Mouse (Mus musculus): ENCODE measurements around the gene Tmod4.
"Not testable (repeated sequence)": the region's sequence is repeated elsewhere in the genome, so short reads cannot be mapped to it uniquely, and the experiment has no call there.

Tmod4 gene

DNA sequence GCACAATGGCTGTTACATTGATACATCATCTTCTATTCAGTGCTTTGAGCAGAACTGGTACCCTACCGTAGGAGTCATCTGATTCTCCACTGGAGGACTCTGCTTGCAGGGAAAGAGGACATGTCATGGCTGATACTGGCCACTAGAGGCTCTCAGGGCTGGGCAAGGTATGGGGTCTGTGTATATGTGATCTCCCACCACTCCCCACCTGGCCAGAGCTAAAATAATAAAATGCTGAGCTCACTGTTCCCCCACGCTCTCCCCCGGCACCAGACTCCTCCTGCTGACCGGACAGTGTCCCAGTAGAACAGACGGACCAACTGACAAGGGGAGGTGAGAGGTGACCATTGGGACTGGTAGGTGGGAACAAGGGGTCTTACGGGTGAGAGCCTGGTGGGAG is at the start of gene Tmod4:
Gene Tmod4, plus strand, starts transcription at position 231 of the 400 bp plus-strand sequence.
- peak; percentile 34 to 53 for DNase-seq

DNA sequence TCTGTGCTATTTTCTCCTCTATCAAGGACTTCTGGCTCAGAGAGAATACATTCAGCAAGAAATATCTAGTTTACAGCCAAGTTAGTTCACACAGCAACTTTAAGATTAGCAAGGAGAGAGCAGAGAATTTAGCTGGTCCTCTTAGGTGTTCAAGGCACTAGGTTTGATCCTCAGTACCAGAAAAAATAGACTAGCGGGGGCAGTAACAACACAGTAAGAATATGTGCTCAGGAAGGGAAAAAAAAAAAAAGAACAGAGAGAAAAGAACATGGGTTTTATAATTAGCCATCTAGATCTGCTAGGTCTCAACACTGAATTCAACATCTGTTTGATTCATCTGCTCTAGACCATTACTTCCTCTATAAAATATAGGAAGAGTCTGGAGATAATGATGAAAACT is 36.2 kb upstream of the Tmod4 start:
- no peak for DNase-seq

- no peak for DNase-seq
Observed at GRCm38 (mm10) chr3:95100854-95101253, 23.4 kb upstream of the Tmod4 start.

GRCm38 (mm10) chr3:95105121-95105520 is 19.2 kb upstream of the Tmod4 start:
- no peak for DNase-seq

- DNase-seq, result no peak
Observed at GRCm38 (mm10) chr3:95105586-95106337, 18.5 kb upstream of the Tmod4 start.

GRCm38 (mm10) chr3:95106338-95107117 is 17.7 kb upstream of the Tmod4 start, which contains the start of gene Pip5k1a:
Gene Pip5k1a (minus strand): TSS chr3:95106930.
- peak; percentile 97 to 98 for DNase-seq

DNA sequence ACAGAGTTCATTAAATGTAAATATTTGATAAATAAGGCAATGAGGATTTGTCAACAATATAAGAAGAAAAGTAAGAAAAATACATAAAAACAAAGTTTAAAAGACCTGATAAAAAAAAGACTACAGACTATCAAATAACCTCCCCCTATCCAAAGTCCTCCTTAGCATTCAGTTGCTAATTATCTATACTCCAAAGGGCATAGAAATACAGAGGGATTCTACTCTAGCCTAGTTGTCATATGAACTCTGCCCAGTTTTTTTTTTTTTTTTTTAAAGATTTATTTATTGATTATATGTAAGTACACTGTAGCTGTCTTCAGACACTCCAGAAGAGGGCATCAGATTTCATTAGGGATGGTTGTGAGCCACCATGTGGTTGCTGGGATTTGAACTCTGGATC is 17.0 kb upstream of the Tmod4 start:
- not testable (repeated sequence) for DNase-seq

DNA sequence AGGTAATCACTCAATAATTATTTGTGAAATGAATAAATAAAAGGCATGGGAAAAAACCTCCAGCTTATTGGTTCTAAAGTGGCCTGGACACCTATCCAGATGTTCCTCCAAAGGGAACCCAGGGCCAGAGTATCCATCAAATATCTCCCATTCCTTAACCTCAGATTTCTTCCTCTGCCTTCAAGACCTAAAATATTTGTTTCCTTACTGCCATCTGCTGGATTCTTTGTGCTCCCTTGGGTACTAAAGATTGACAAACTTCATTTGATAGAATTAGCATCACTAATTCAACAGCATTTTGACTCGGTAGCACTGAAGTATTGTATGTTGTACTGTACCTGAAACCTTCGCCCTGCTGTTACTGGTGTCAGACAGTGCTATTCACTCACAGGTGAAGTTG is 16.4 kb upstream of the Tmod4 start:
- DNase-seq, result no peak

DNA sequence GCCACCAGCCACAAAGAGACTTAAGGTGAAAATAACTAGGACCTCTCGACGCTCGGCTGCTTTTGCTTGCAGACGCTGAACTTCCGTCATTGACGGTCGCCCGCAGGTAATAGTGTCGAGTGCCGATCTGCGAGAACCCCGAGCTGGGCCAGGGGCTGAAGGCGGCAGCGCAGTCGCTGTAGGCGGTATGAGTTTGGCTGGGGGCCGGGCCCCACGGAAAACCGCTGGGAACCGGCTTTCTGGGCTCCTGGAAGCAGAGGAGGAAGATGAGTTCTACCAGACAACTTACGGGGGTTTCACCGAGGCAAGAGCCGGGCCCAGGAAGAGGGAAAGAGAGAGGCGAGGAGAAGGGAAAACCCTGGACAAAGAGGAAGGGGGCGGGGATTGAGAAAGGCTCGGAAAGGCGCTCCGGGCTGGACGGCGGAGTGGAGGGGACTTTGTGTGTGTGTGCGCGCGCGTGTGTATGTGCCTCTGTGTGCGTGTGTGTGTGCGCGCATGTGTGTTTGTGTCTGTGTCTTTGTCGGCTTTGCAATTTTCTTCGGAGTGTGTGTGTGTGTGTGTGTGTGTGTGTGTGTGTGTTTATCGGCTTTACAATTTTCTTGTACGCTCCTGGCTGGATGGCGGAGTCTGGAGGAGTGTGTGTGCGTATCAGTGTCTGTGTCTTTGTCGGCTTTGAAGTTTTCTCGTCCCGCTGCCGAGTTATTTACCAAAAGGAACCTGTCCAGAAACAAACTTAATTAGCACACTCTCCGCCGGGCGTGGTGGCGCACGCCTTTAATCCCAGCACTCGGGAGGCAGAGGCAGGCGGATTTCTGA is 13.2 kb upstream of the Tmod4 start, which contains the start of gene Vps72:
Gene Vps72, plus strand, starts transcription at position 112 of the 816 bp plus-strand sequence.
- peak; percentile 90 to 95 for DNase-seq

- no peak for DNase-seq
Observed at GRCm38 (mm10) chr3:95112760-95113159, 11.5 kb upstream of the Tmod4 start.

DNA sequence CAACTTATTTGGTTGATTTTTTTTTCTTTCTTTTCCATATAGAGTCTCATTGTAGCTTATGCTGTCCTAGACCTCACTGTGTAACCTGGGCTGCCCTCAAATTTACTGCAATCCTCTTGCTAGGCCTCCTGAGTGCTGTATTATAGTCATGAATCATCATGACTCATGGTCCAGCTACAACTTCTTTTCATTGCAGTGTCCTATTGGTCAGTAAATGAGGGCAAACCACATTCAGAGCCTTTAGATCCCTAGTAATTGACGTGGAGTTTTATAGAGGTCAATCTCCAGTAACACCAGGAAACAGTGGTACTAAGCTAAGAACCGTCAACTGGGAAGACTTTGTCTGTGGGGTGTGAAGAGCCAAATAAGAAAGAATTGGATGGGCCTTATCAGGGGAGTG is 6.5 kb upstream of the Tmod4 start:
- DNase-seq, result no peak

- DNase-seq, result peak in 1 of 2 experiments; percentile 35
Observed at GRCm38 (mm10) chr3:95121580-95121979, 2.7 kb upstream of the Tmod4 start.

- peak; percentile 68 to 77 for DNase-seq
Observed at GRCm38 (mm10) chr3:95124972-95125371, 696 bp downstream of the Tmod4 start.

DNA sequence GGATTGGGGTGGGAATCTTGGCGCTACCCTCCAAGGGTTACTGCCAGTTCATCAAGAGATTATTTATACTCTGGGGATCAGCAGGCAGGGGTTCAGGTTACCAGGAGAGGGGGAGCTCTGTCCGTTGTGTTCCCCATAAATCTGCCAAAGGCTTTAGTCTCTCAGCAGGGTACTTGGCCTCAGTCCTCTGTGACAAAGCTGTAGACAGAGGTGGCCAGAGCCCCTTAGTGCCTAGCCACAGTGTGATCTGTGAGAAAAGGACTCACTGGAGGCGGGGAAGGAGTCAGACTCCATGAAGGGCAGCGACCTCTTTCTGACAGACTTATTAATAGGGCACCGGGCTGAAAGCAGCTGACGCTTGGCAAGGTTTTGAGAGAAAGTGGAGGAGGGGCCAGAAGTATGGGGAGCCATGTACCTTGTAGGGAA is 5.0 kb downstream of the Tmod4 start:
- peak; percentile 44 to 67 for DNase-seq

- DNase-seq, result no peak
Observed at GRCm38 (mm10) chr3:95130081-95130480, 5.8 kb downstream of the Tmod4 start.

DNA sequence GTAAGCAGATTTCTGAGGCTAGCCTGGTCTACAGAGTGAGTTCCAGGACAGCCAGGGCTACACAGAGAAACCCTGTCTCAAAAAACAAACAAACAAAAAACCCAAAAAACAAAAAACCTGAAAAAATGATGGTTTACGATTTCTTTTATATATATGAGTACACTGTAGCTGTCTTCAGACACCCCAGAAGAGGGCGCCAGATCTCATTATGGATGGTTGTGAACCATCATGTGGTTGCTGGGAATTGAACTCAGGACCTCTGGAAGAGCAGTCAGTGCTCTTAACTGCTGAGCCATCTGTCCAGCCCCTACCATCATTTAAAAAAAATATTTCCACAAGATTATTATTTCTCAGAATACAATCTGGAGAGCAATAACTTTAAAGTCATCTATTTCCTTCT is 8.1 kb downstream of the Tmod4 start:
- not testable (repeated sequence) for DNase-seq

- DNase-seq, result no peak
Observed at GRCm38 (mm10) chr3:95133176-95133575, 8.9 kb downstream of the Tmod4 start.

GRCm38 (mm10) chr3:95133680-95134101 is 9.4 kb downstream of the Tmod4 start, which contains the start of the genes Scnm1 and Lysmd1:
Gene Scnm1 (minus strand): TSS chr3:95134011.
Gene Lysmd1 (plus strand): TSS chr3:95134088.
- peak; percentile 89 to 93 for DNase-seq

- DNase-seq, result not testable (repeated sequence)
Observed at GRCm38 (mm10) chr3:95134133-95134532, 9.9 kb downstream of the Tmod4 start.

DNA sequence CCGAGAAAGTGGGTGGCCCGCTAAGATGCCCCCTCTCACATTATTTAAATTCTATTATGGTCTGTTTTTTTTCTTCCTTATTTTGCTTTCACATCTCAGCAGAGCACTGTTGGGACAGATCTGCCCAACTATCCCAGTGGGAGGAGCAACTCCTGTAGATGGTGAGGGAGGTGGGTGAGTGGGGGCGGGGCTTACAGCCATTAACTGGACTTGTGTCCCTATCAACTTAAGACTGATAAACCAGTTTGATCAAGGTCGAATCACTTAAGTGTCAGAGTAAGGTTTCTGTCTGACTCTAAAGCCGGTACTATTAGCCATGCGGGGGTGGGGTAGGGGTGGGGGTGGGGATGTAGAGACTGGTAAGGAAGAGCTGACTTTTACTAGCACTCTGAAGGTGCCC is 10.7 kb downstream of the Tmod4 start:
- DNase-seq, result peak; percentile 79 to 83

DNA sequence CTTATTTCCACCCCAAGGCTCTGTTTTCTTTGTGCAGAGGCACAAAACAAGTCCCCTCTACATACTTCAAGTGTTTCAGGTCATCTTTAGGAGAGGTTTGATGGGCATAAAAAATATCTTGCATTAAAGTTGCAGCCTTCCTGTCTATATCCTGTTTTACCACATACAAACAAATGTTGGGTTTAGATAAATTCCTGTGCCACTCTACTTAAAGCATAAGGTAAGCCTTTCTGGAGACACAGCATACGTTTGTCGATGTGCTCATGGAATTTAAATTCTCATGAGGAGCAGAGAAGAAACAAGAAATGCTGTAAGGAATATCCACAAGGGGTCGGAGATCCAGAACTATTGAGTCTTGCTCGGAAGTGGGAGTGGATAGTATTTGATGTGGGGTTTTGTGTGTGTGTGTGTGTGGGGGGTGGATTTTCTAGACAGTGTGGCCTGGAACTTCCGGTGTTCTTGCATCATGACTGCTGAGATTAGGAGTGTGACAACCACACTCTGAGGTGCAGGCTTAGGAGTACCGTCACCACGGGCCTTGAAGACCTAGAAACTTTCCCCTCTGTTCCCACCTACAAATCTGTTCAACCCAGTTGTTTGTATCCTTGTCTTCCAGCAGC is 11.3 kb downstream of the Tmod4 start:
- no peak for DNase-seq

GRCm38 (mm10) chr3:95136336-95136735 is 12.1 kb downstream of the Tmod4 start:
- no peak for DNase-seq

All from kidney, postnatal 4 days (tissue).